Mouse (Mus musculus) hindbrain, embryonic 10.5 days (tissue): ENCODE data around the gene Thsd4. TPM values are rescaled to one million over a fixed set of nuclear protein-coding genes. Genes with fewer than 3 reads are reported as not detected.

Experiments
- DNase-seq: peaks from one replicate; pipeline ENCODE4 v3.0.0-alpha.2; 2017; ENCODE audit warnings: low spot score
- H3K27ac ChIP-seq: fragments of 300-500 bp; sonication (generic); 2 replicates; pipeline ENCODE4 v1.5.1; 2016; ENCODE audit warnings: mild to moderate bottlenecking, moderate library complexity
- H3K27me3 ChIP-seq: fragments of 300-500 bp; sonication (generic); 2 replicates; pipeline ENCODE4 v1.6.1; 2016; ENCODE audit warnings: mild to moderate bottlenecking; ENCODE audit not compliant: poor library complexity, insufficient read depth, severe bottlenecking
- H3K36me3 ChIP-seq: fragments of 300-500 bp; sonication (generic); 2 replicates; pipeline ENCODE4 v1.6.1; 2016; ENCODE audit warnings: mild to moderate bottlenecking, moderate library complexity
- H3K4me1 ChIP-seq: fragments of 300-500 bp; sonication (generic); replicated peaks from 2 replicates; pipeline ENCODE4 v1.6.1; 2016; ENCODE audit warnings: mild to moderate bottlenecking
- H3K4me3 ChIP-seq: fragments of 300-500 bp; sonication (generic); 2 replicates; pipeline ENCODE4 v1.5.1; 2016; ENCODE audit warnings: mild to moderate bottlenecking, moderate library complexity
- H3K9me3 ChIP-seq: fragments of 300-500 bp; sonication (generic); 2 replicates; pipeline ENCODE4 v1.6.1; 2016; ENCODE audit warnings: mild to moderate bottlenecking, moderate library complexity
- WGBS: fragments of 180-500 bp; shearing (Covaris S2); methylation state at CpG from one replicate; pipeline ENCODE4 v1.1.7; 2016; 5-methylcytosine and 5-hydroxymethylcytosine counted together
- polyA plus RNA-seq: library from polyadenylated mRNA; unstranded; fragments of >200 nt; fragmentation: Nextera tagmentation; extraction: Ambion mirVana; gene quantifications from 2 replicates; pipeline ENCODE4 v1.2.1, GENCODE M21; 2016

Gene Thsd4
- polyA plus RNA-seq, 1 experiment from 2014 or later = 6.7 TPM

GRCm38 (mm10) chr9:60381010-60381409 lies 140.8 kb downstream of the Thsd4 start:
- no peaks in the 10 kb centered on the region for H3K36me3 ChIP-seq
- no peak overlapping the region for H3K27ac ChIP-seq
- 79% methylated on average over 2 of the region's 2 CpGs for WGBS
- no peaks in the 10 kb centered on the region for H3K9me3 ChIP-seq
- H3K4me1 ChIP-seq = peaks cover 10% of the 10 kb centered on the region; the same call in 1 of the 2 replicates
- no peak overlapping the region for H3K4me3 ChIP-seq
- no peak for DNase-seq
- no peaks in the 10 kb centered on the region for H3K27me3 ChIP-seq

GRCm38 (mm10) chr9:60380550-60380949 lies 141.3 kb downstream of the Thsd4 start:
- 85% methylated on average over 4 of the region's 4 CpGs for WGBS
- no peak overlapping the region for H3K4me3 ChIP-seq
- H3K9me3 ChIP-seq = no peaks in the 10 kb centered on the region
- H3K27ac ChIP-seq = no peak overlapping the region
- no peaks in the 10 kb centered on the region for H3K36me3 ChIP-seq
- H3K4me1 ChIP-seq = peaks cover 6% of the 10 kb centered on the region; the same call in 1 of the 2 replicates
- no peak for DNase-seq
- H3K27me3 ChIP-seq = no peaks in the 10 kb centered on the region

GRCm38 (mm10) chr9:60378235-60378634 lies 143.6 kb downstream of the Thsd4 start:
- Histone ChIP-seq H3K9me3 (no peaks in the 10 kb centered on the region), H3K27me3 (no peaks in the 10 kb centered on the region), H3K27ac (no peak overlapping the region; the same call in 1 of the 2 replicates), H3K4me3 (no peak overlapping the region), H3K36me3 (no peaks in the 10 kb centered on the region), H3K4me1 (0 out of 2 replicates have a peak, but pooled peaks cover 3% of the 10 kb centered on the region)
- no peak for DNase-seq
- WGBS = 72% methylated on average over 6 of the region's 6 CpGs

- DNase-seq = no peak
- Histone ChIP-seq H3K36me3 (no peaks in the 10 kb centered on the region), H3K27ac (no peak overlapping the region), H3K27me3 (no peaks in the 10 kb centered on the region), H3K4me3 (no peak overlapping the region), H3K9me3 (no peaks in the 10 kb centered on the region), H3K4me1 (0 out of 2 replicates have a peak, but pooled peaks cover under 1% of the 10 kb centered on the region)
- WGBS = 76% methylated on average over 4 of the region's 4 CpGs
Observed at GRCm38 (mm10) chr9:60373161-60373737, 148.6 kb downstream of the Thsd4 start.

GRCm38 (mm10) chr9:60368516-60368915 lies 153.3 kb downstream of the Thsd4 start:
- H3K4me1 ChIP-seq = peaks cover 14% of the 10 kb centered on the region

GRCm38 (mm10) chr9:60367617-60368305 lies 154.1 kb downstream of the Thsd4 start:
- H3K27me3 ChIP-seq = no peaks in the 10 kb centered on the region
- DNase-seq = no peak
- no peaks in the 10 kb centered on the region for H3K36me3 ChIP-seq
- no peak overlapping the region for H3K27ac ChIP-seq
- H3K4me1 ChIP-seq = peaks cover 14% of the 10 kb centered on the region
- 87% methylated on average over 10 of the region's 10 CpGs for WGBS
- no peaks in the 10 kb centered on the region for H3K9me3 ChIP-seq
- H3K4me3 ChIP-seq = no peak overlapping the region

More at GRCm38 (mm10) chr9:60368516-60368915, 153.3 kb downstream of the Thsd4 start:
- no peak overlapping the region for H3K4me3 ChIP-seq
- H3K9me3 ChIP-seq = no peaks in the 10 kb centered on the region
- no peak overlapping the region for H3K27ac ChIP-seq
- no peak for DNase-seq
- H3K36me3 ChIP-seq = no peaks in the 10 kb centered on the region
- no peaks in the 10 kb centered on the region for H3K27me3 ChIP-seq
- 72% methylated on average over 9 of the region's 9 CpGs for WGBS

GRCm38 (mm10) chr9:60364166-60364781 lies 157.6 kb downstream of the Thsd4 start:
- no peaks in the 10 kb centered on the region for H3K9me3 ChIP-seq
- no peaks in the 10 kb centered on the region for H3K27me3 ChIP-seq
- H3K4me3 ChIP-seq = no peak overlapping the region
- WGBS = 76% methylated on average over 14 of the region's 14 CpGs
- peaks cover 14% of the 10 kb centered on the region for H3K4me1 ChIP-seq
- DNase-seq = no peak
- no peaks in the 10 kb centered on the region for H3K36me3 ChIP-seq
- H3K27ac ChIP-seq = no peak overlapping the region

- Histone ChIP-seq H3K27me3 (no peaks in the 10 kb centered on the region), H3K9me3 (no peaks in the 10 kb centered on the region), H3K36me3 (no peaks in the 10 kb centered on the region), H3K4me3 (no peak overlapping the region), H3K4me1 (peaks cover 20% of the 10 kb centered on the region), H3K27ac (no peak overlapping the region)
- no peak for DNase-seq
- WGBS = 83% methylated on average over 4 of the region's 4 CpGs
Observed at GRCm38 (mm10) chr9:60352351-60352750, 169.5 kb downstream of the Thsd4 start.

- DNase-seq = no peak
- Histone ChIP-seq H3K4me1 (peaks cover 25% of the 10 kb centered on the region), H3K4me3 (no peak overlapping the region), H3K27me3 (no peaks in the 10 kb centered on the region), H3K9me3 (no peaks in the 10 kb centered on the region), H3K27ac (no peak overlapping the region), H3K36me3 (no peaks in the 10 kb centered on the region)
- whole genome bisulfite sequencing = 91% methylated on average over 6 of the region's 6 CpGs
Observed at GRCm38 (mm10) chr9:60351153-60351552, 170.7 kb downstream of the Thsd4 start.

GRCm38 (mm10) chr9:60336147-60336546 lies 185.7 kb downstream of the Thsd4 start:
- no peaks in the 10 kb centered on the region for H3K27me3 ChIP-seq
- H3K27ac ChIP-seq = no peak overlapping the region
- DNase-seq = no peak
- no peaks in the 10 kb centered on the region for H3K36me3 ChIP-seq
- H3K4me1 ChIP-seq = no peaks in the 10 kb centered on the region
- WGBS = 92% methylated on average over 5 of the region's 5 CpGs
- no peak overlapping the region for H3K4me3 ChIP-seq
- H3K9me3 ChIP-seq = no peaks in the 10 kb centered on the region

- 92% methylated on average over 6 of the region's 6 CpGs for WGBS
- Histone ChIP-seq H3K4me1 (no peaks in the 10 kb centered on the region), H3K9me3 (no peaks in the 10 kb centered on the region), H3K27me3 (no peaks in the 10 kb centered on the region), H3K4me3 (no peak overlapping the region), H3K27ac (no peak overlapping the region), H3K36me3 (no peaks in the 10 kb centered on the region)
- DNase-seq = no peak
Observed at GRCm38 (mm10) chr9:60335455-60335854, 186.4 kb downstream of the Thsd4 start.

GRCm38 (mm10) chr9:60329911-60330310 lies 191.9 kb downstream of the Thsd4 start:
- no peak overlapping the region for H3K4me3 ChIP-seq
- DNase-seq = no peak
- no peaks in the 10 kb centered on the region for H3K9me3 ChIP-seq
- no peaks in the 10 kb centered on the region for H3K36me3 ChIP-seq
- 81% methylated on average over 4 of the region's 4 CpGs for WGBS
- no peak overlapping the region for H3K27ac ChIP-seq
- no peaks in the 10 kb centered on the region for H3K27me3 ChIP-seq
- H3K4me1 ChIP-seq = no peaks in the 10 kb centered on the region

- Histone ChIP-seq H3K4me1 (no peaks in the 10 kb centered on the region), H3K9me3 (no peaks in the 10 kb centered on the region), H3K36me3 (no peaks in the 10 kb centered on the region), H3K27me3 (no peaks in the 10 kb centered on the region), H3K27ac (no peak overlapping the region), H3K4me3 (no peak overlapping the region)
- WGBS = 93% methylated on average over 2 of the region's 2 CpGs
- no peak for DNase-seq
Observed at GRCm38 (mm10) chr9:60324716-60325115, 197.1 kb downstream of the Thsd4 start.
